Mouse (Mus musculus) activated CD4-positive, CD25-positive, alpha-beta regulatory T cell (primary cell): ENCODE data around the gene Olfr1295. TPM values are rescaled to one million over a fixed set of nuclear protein-coding genes. Genes with fewer than 3 reads are reported as not detected.

ENCODE experiments used
- polyA plus RNA-seq, 2 experiments: library from polyadenylated mRNA; unstranded; fragments of 100-300 nt; shearing (Covaris generic); gene quantifications; one replicate each; pipeline ENCODE4 v1.2.1; 2017

Olfr1295 gene
- not detected for polyA plus RNA-seq

DNA sequence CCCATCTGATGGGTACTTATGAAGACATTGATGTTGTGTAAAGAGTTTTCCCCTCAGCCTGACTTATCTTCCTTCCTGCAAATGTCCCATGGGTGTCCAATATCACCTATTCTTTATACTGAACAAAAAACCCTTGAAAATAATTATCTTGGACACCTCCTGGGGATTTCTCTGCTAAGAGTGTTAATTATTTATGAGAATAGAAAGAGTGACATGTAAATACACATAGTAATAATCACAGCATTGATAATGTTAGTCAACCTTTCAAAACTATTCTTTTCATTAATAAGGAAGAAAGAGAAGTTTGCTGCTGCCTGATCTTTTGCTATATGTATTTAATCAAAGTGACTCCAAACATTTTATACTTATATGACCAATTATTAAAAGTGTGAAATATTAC lies at the start of gene Olfr1295:
TSS of gene Olfr1295 (minus strand) at position 101 of the 400 bp plus-strand sequence.

DNA sequence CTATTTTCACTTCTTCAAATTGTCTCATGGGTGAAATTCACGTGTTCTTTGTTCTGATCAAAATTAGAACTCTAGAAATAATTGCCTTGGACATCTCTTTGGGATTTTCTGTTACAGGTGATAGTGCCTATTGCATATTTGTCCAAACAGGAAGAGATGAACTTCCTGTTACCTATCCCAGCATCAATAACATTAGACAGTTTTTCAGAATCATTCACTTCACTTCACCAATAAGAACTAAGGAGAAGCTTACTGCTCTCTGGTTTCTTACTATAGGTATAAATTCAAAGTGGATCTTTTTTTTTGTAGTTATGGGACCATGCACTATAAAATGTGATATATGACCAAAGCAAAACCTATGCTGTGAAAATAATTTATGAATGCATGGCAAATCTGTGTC lies 29.3 kb downstream of the Olfr1295 start, which contains the start of gene Olfr1294:
TSS of gene Olfr1294 (minus strand) at position 101 of the 400 bp plus-strand sequence.

DNA sequence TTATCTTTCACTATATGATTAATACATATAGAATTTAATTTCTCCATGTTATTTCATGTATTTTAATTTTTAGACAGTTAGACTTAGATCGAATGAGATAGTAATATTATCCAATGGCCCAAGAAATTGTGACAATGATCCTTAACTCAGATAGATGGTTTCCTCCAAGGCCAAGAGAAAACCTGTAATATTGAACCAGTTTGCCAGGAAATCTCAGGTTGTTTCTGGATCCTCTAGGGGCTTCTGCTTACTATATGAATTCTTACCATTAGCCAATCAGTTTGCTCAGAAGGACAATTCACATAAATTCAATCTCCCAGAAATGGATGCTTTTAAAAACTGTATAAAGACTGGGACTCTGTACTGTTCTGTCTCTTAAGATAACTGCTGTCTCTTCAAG lies 44.6 kb downstream of the Olfr1295 start, which contains the start of gene Olfr1293-ps:
TSS of gene Olfr1293-ps (plus strand) at position 301 of the 400 bp plus-strand sequence.

Other genes starting within 250 kb of the Olfr1295 start
- gene Olfr1281, start 243.2 kb downstream of the Olfr1295 start, polyA plus RNA-seq, result not detected
- gene Olfr1282, start 233.6 kb downstream of the Olfr1295 start, polyA plus RNA-seq, result not detected
- not detected for gene Olfr1283, start 202.9 kb downstream of the Olfr1295 start, polyA plus RNA-seq
- gene Olfr1284, start 194.2 kb downstream of the Olfr1295 start, polyA plus RNA-seq, result not detected
- not detected for gene Olfr1286, start 146.6 kb downstream of the Olfr1295 start, polyA plus RNA-seq
- gene Olfr1287, start 120.5 kb downstream of the Olfr1295 start, polyA plus RNA-seq, result not detected
- gene Olfr1288, start 95.6 kb downstream of the Olfr1295 start, polyA plus RNA-seq, result not detected
- not detected for gene Olfr1289, start 88.9 kb downstream of the Olfr1295 start, polyA plus RNA-seq
- not detected for gene Olfr1290, start 75.9 kb downstream of the Olfr1295 start, polyA plus RNA-seq
- under 1 TPM in 1 of 2 experiments, not detected in 1; 0.29 TPM for gene Olfr1291-ps1, start 72.5 kb downstream of the Olfr1295 start, polyA plus RNA-seq
- under 1 TPM in 1 of 2 experiments, not detected in 1; 0.29 TPM for gene Olfr1293-ps, start 44.5 kb downstream of the Olfr1295 start, polyA plus RNA-seq
- not detected for gene Olfr1294, start 29.4 kb downstream of the Olfr1295 start, polyA plus RNA-seq
- not detected for gene Olfr1297, start 56.8 kb upstream of the Olfr1295 start, polyA plus RNA-seq
- not detected for gene Olfr1298, start 79.5 kb upstream of the Olfr1295 start, polyA plus RNA-seq
- gene Olfr1299, start 91.7 kb upstream of the Olfr1295 start, polyA plus RNA-seq, result not detected
- not detected for gene Olfr1301, start 181.3 kb upstream of the Olfr1295 start, polyA plus RNA-seq
- under 1 TPM in 1 of 2 experiments, not detected in 1; 0.34 TPM for gene Olfr1302, start 207.7 kb upstream of the Olfr1295 start, polyA plus RNA-seq